9 mouse cellular contexts compared by ENCODE assay signal in the genomic region with DNA sequence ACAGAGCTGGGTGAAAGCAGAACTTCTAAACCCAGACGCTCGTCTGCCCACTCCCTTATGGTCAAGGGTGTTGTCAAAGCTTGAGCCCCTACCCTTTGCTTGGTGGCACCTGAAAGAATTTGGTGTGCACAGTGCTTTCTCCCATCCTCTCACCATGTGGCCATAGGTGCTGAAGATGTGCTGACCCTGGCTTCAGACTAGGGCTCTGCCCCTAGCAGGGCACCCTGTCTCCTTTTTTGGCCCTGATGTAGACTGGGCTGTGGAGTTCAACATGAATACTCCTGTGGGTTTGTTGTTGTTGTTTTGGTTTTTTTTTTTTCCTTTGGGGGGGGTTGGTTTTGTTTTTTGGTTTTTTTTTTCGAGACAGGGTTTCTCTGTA. TPM values are rescaled to one million over a fixed set of nuclear protein-coding genes. Genes with fewer than 3 reads are reported as not detected.
DNase-seq lines count a peak whose midpoint lies in the region; ATAC-seq and TF ChIP-seq lines count a peak whose summit lies in the region.
"Had no signal": no experiment of that assay in that cellular context is flagged by ENCODE, and none has a peak within 500 bp of the region (broad histone marks: within the 10 kb centered on the region; RNA-seq: fewer than 3 reads in every experiment).

No protein-coding gene starts in this region.

- peaks cover 24% of the 10 kb centered on the region for H3K4me1 ChIP-seq in cerebellum, adult 2 months (ENCODE audit: control insufficient read depth, insufficient read depth, low read length)
- H3K4me1 ChIP-seq in limb, embryonic 12.5 days (replicated peaks), result no peaks in the 10 kb centered on the region; the same call in 1 of the 2 replicates
- H3K4me1 ChIP-seq in limb, embryonic 10.5 days, result 0 out of 2 replicates have a peak, but pooled peaks cover 6% of the 10 kb centered on the region
- no peaks in the 10 kb centered on the region for H3K4me1 ChIP-seq in intestine, embryonic 14.5 days (replicated peaks; ENCODE audit: control insufficient read depth, insufficient read depth, low read length)

- H3K79me2 ChIP-seq in myocyte (ENCODE audit: control insufficient read depth, insufficient read depth), result no peaks in the 10 kb centered on the region

- no peaks in the 10 kb centered on the region for H3K27me3 ChIP-seq in cerebellum, adult 2 months (ENCODE audit: control insufficient read depth, insufficient read depth, low read length)
- no peaks in the 10 kb centered on the region; the same call in 1 of the 2 replicates for H3K27me3 ChIP-seq in limb, embryonic 12.5 days
- peaks cover 6% of the 10 kb centered on the region; the same call in 1 of the 2 replicates for H3K27me3 ChIP-seq in limb, embryonic 10.5 days (ENCODE audit: low read depth, poor library complexity, severe bottlenecking)
- H3K27me3 ChIP-seq in intestine, embryonic 14.5 days (replicated peaks; ENCODE audit: control insufficient read depth, insufficient read depth, low read length), result no peaks in the 10 kb centered on the region
- no peaks in the 10 kb centered on the region for H3K27me3 ChIP-seq in myocyte (ENCODE audit: control insufficient read depth, insufficient read depth, insufficient read length)

- H3K9me3 ChIP-seq in limb, embryonic 12.5 days, result peaks cover 15% of the 10 kb centered on the region
- H3K9me3 ChIP-seq in limb, embryonic 10.5 days (replicated peaks), result peaks cover 10% of the 10 kb centered on the region
- H3K9me3 ChIP-seq in intestine, embryonic 14.5 days (ENCODE audit: control insufficient read depth, low read length), result peaks cover 15% of the 10 kb centered on the region

- peak overlapping the region; percentile 73 for H3K27ac ChIP-seq in cerebellum, adult 2 months (ENCODE audit: insufficient read depth, low read length)
- H3K27ac ChIP-seq in limb, embryonic 12.5 days, result no peak overlapping the region
- H3K27ac ChIP-seq in limb, embryonic 10.5 days, result no peak overlapping the region
- H3K27ac ChIP-seq in intestine, embryonic 14.5 days (ENCODE audit: low read depth), result no peak overlapping the region

- no peak for DNase-seq in cerebellum, adult 2 months
- no peak for DNase-seq in cerebellum, adult 11 months
- DNase-seq in limb, embryonic 10.5 days (ENCODE audit: low spot score), result no peak
- no peak for DNase-seq in intestine, embryonic 14.5 days (ENCODE audit: low spot score)
- DNase-seq in MN1 (ENCODE audit: low spot score), result no peak
- no peak for DNase-seq in T-cell, adult 2 months (ENCODE audit: low spot score)

- WGBS in cerebellum, adult 2 months, result 24% methylated on average over 3 of the region's 3 CpGs
- 13% methylated on average over 3 of the region's 3 CpGs for WGBS in limb, embryonic 12.5 days
- WGBS in limb, embryonic 10.5 days, result 24% methylated on average over 3 of the region's 3 CpGs
- 22% methylated on average over 3 of the region's 3 CpGs for WGBS in intestine, embryonic 14.5 days

- H3K4me2 ChIP-seq in limb, embryonic 12.5 days, result 0 out of 2 replicates have a peak overlapping the region, but pooled peaks have one; percentile 43
- peak overlapping the region; percentile 43; the same call in 1 of the 2 replicates for H3K4me2 ChIP-seq in intestine, embryonic 14.5 days (ENCODE audit: low read length)
- H3K4me2 ChIP-seq in myocyte (ENCODE audit: low read depth), result peak overlapping the region; percentile 65

- no peak for TF ChIP-seq CTCF in cerebellum, adult 2 months (IDR thresholded peaks at IDR 0.05; ENCODE audit: borderline replicate concordance, insufficient read depth, low read depth, low read length)

- H3K36me3 ChIP-seq in limb, embryonic 12.5 days, result no peaks in the 10 kb centered on the region
- H3K36me3 ChIP-seq in limb, embryonic 10.5 days, result no peaks in the 10 kb centered on the region
- no peaks in the 10 kb centered on the region for H3K36me3 ChIP-seq in intestine, embryonic 14.5 days (ENCODE audit: control insufficient read depth, insufficient read depth, low read length)
- peaks cover 13% of the 10 kb centered on the region for H3K36me3 ChIP-seq in myocyte (ENCODE audit: control insufficient read depth, insufficient read depth)

- H3ac ChIP-seq in myocyte (ENCODE audit: control insufficient read depth, insufficient read length), result no peak overlapping the region

- H3K9ac ChIP-seq in limb, embryonic 12.5 days (replicated peaks), result no peak overlapping the region
- no peak overlapping the region for H3K9ac ChIP-seq in intestine, embryonic 14.5 days (ENCODE audit: low read length)

- peak overlapping the region; percentile 7 for H3K4me3 ChIP-seq in cerebellum, adult 2 months (replicated peaks; ENCODE audit: insufficient read depth, low read depth, low read length)
- H3K4me3 ChIP-seq in limb, embryonic 12.5 days (replicated peaks), result no peak overlapping the region
- no peak overlapping the region for H3K4me3 ChIP-seq in limb, embryonic 10.5 days
- no peak overlapping the region for H3K4me3 ChIP-seq in intestine, embryonic 14.5 days (ENCODE audit: low read depth, low read length)
- no peak overlapping the region for H3K4me3 ChIP-seq in myocyte

- TF ChIP-seq POLR2A in cerebellum, adult 2 months (IDR thresholded peaks at IDR 0.05; ENCODE audit: borderline replicate concordance, insufficient read depth, low read length), result no peak
- no peak for TF ChIP-seq POLR2A in myocyte (IDR thresholded peaks at IDR 0.05; ENCODE audit: insufficient read length, low read depth)

- no peak for ATAC-seq in limb, embryonic 12.5 days (ENCODE audit: insufficient number of reproducible peaks, insufficient read depth, low FRiP score, low TSS enrichment, low read depth)
- ATAC-seq in intestine, embryonic 14.5 days (replicated peaks; ENCODE audit: low FRiP score, low TSS enrichment, low read depth), result no peak
- ATAC-seq: inflammation-experienced regulatory T-cells, adult 6 months had no signal

TF ChIP-seq in myocyte, 11 proteins besides CTCF, POLR2A, EP300 and RAD21:
- TF ChIP-seq MYOD1 (IDR thresholded peaks at IDR 0.05; ENCODE audit: control insufficient read depth in 1 of 3, insufficient read length in 2 of 3, low read depth in 2 of 3) (no peak), MAX (IDR thresholded peaks at IDR 0.05; ENCODE audit: low read depth) (no peak), USF1 (IDR thresholded peaks at IDR 0.05; ENCODE audit: low read depth) (no peak), CEBPB (IDR thresholded peaks at IDR 0.05; ENCODE audit: insufficient read depth, poor library complexity, severe bottlenecking) (no peak), E2F4 (IDR thresholded peaks at IDR 0.05; ENCODE audit: insufficient read depth) (no peak), MYOG (IDR thresholded peaks at IDR 0.05; ENCODE audit: control insufficient read depth in 1 of 3, insufficient read depth in 1 of 3, insufficient read length in 2 of 3, low read depth in 2 of 3) (no peak), SRF (IDR thresholded peaks at IDR 0.05; ENCODE audit: control insufficient read depth, insufficient read length, low read depth) (no peak), TCF3 (IDR thresholded peaks at IDR 0.05; ENCODE audit: insufficient read length, low read depth) (no peak), REST (IDR thresholded peaks at IDR 0.05; ENCODE audit: insufficient read depth, insufficient read length) (no peak), TCF12 (IDR thresholded peaks at IDR 0.05; ENCODE audit: insufficient read depth, poor library complexity, severe bottlenecking) (no peak), POLR2AphosphoS2 (IDR thresholded peaks at IDR 0.05; ENCODE audit: insufficient read length, low read depth) (no peak)

RNA-seq across cellular contexts. Expression of a gene that starts 0.6 kb away (rescaled TPM):
- 73.1 and 73.4 TPM in 2 replicates for polyA plus RNA-seq in cerebellum, adult 2 months (2012; rRNA removed)
- polyA plus RNA-seq in limb, embryonic 12.5 days (2016; fragmentation: Nextera tagmentation; extraction: Ambion mirVana), result 40.4 and 40.6 TPM in 2 replicates
- 43.6 and 44.1 TPM in 2 replicates for polyA plus RNA-seq in limb, embryonic 10.5 days (2016; fragmentation: Nextera tagmentation; extraction: Ambion mirVana)
- 32.6 and 36.6 TPM in 2 replicates for polyA plus RNA-seq in intestine, embryonic 14.5 days (2014; fragmentation: Nextera tagmentation; extraction: Ambion mirVana)
- polyA plus RNA-seq in myocyte (2012; fragmentation: generic; extraction: Trizol), result 19.6 TPM

RNA-seq across cellular contexts. Expression of a gene that starts 11.5 kb away (rescaled TPM):
- 670 and 684 TPM in 2 replicates for polyA plus RNA-seq in cerebellum, adult 2 months (2012; rRNA removed)
- 9.1 and 14.4 TPM in 2 replicates for polyA plus RNA-seq in limb, embryonic 12.5 days (2016; fragmentation: Nextera tagmentation; extraction: Ambion mirVana)
- 6.9 and 7.9 TPM in 2 replicates for polyA plus RNA-seq in limb, embryonic 10.5 days (2016; fragmentation: Nextera tagmentation; extraction: Ambion mirVana)
- polyA plus RNA-seq in intestine, embryonic 14.5 days (2014; fragmentation: Nextera tagmentation; extraction: Ambion mirVana), result 98.5 and 103 TPM in 2 replicates
- polyA plus RNA-seq in myocyte (2012; fragmentation: generic; extraction: Trizol), result 85.5 TPM

RNA-seq across cellular contexts. Expression of a gene that starts 15.9 kb away (rescaled TPM):
- 0.05 and 0.06 TPM in 2 replicates for polyA plus RNA-seq in cerebellum, adult 2 months (2012; rRNA removed)
- polyA plus RNA-seq in limb, embryonic 12.5 days (2016; fragmentation: Nextera tagmentation; extraction: Ambion mirVana), result not detected in 2 replicates
- not detected in 2 replicates for polyA plus RNA-seq in limb, embryonic 10.5 days (2016; fragmentation: Nextera tagmentation; extraction: Ambion mirVana)
- not detected in 2 replicates for polyA plus RNA-seq in intestine, embryonic 14.5 days (2014; fragmentation: Nextera tagmentation; extraction: Ambion mirVana)
- polyA plus RNA-seq in myocyte (2012; fragmentation: generic; extraction: Trizol), result 0.02 TPM
- polyA plus RNA-seq: inflammation-experienced regulatory T-cells, adult 6 months had no signal

RNA-seq across cellular contexts. Expression of a gene that starts 49.2 kb away (rescaled TPM):
- 691 and 692 TPM in 2 replicates for polyA plus RNA-seq in cerebellum, adult 2 months (2012; rRNA removed)
- polyA plus RNA-seq in limb, embryonic 12.5 days (2016; fragmentation: Nextera tagmentation; extraction: Ambion mirVana), result 149 and 151 TPM in 2 replicates
- 116 and 138 TPM in 2 replicates for polyA plus RNA-seq in limb, embryonic 10.5 days (2016; fragmentation: Nextera tagmentation; extraction: Ambion mirVana)
- polyA plus RNA-seq in intestine, embryonic 14.5 days (2014; fragmentation: Nextera tagmentation; extraction: Ambion mirVana), result 164 and 170 TPM in 2 replicates
- polyA plus RNA-seq in myocyte (2012; fragmentation: generic; extraction: Trizol), result 177 TPM

RNA-seq across cellular contexts. Expression of a gene that starts 54.9 kb away (rescaled TPM):
- polyA plus RNA-seq in cerebellum, adult 2 months (2012; rRNA removed), result 28.2 and 32.5 TPM in 2 replicates
- 69.5 and 72.0 TPM in 2 replicates for polyA plus RNA-seq in limb, embryonic 12.5 days (2016; fragmentation: Nextera tagmentation; extraction: Ambion mirVana)
- polyA plus RNA-seq in limb, embryonic 10.5 days (2016; fragmentation: Nextera tagmentation; extraction: Ambion mirVana), result 57.2 and 65.0 TPM in 2 replicates
- polyA plus RNA-seq in intestine, embryonic 14.5 days (2014; fragmentation: Nextera tagmentation; extraction: Ambion mirVana), result 36.8 and 40.8 TPM in 2 replicates
- polyA plus RNA-seq in myocyte (2012; fragmentation: generic; extraction: Trizol), result 35.0 TPM
